Mouse (Mus musculus) forebrain, embryonic 14.5 days (tissue): ENCODE data around the gene Ctc1. TPM values are rescaled to one million over a fixed set of nuclear protein-coding genes. Genes with fewer than 3 reads are reported as not detected.

Experiments used
- ATAC-seq: fragments of 200-750 bp; cut with Nextera tagmentation; 2 replicates; pipeline ENCODE4 v1.8.0; 2017; ENCODE audit warnings: mild to moderate bottlenecking, moderate library complexity
- DNase-seq: peaks from one replicate; pipeline ENCODE4 v3.0.0-alpha.2; 2015; ENCODE audit warnings: low spot score
- H3K27ac ChIP-seq: fragments of 300-500 bp; sonication (generic); 2 replicates; pipeline ENCODE4 v1.5.1; 2014; ENCODE audit warnings: low read depth, mild to moderate bottlenecking, control low read depth, low read length, moderate library complexity
- H3K27me3 ChIP-seq: fragments of 300-500 bp; sonication (generic); replicated peaks from 2 replicates; pipeline ENCODE4 v1.6.1; 2014; ENCODE audit warnings: low read length, control low read depth, mixed read lengths; ENCODE audit not compliant: control insufficient read depth, insufficient read depth
- H3K36me3 ChIP-seq: fragments of 300-500 bp; sonication (generic); 2 replicates; pipeline ENCODE4 v1.6.1; 2014; ENCODE audit warnings: low read length, control low read depth; ENCODE audit not compliant: control insufficient read depth, insufficient read depth
- H3K4me1 ChIP-seq: fragments of 300-500 bp; sonication (generic); 2 replicates; pipeline ENCODE4 v1.6.1; 2014; ENCODE audit warnings: antibody characterized with exemption, low read length, control low read depth; ENCODE audit not compliant: control insufficient read depth, insufficient read depth
- H3K4me2 ChIP-seq: fragments of 300-500 bp; sonication (generic); 2 replicates; pipeline ENCODE4 v1.6.1; 2014; ENCODE audit warnings: mild to moderate bottlenecking, control low read depth, low read length
- H3K4me3 ChIP-seq: fragments of 300-500 bp; sonication (generic); 2 replicates; pipeline ENCODE4 v1.5.1; 2014; ENCODE audit warnings: low read depth, low read length, control low read depth
- H3K9ac ChIP-seq: fragments of 300-500 bp; sonication (generic); 2 replicates; pipeline ENCODE4 v1.6.1; 2014; ENCODE audit warnings: mild to moderate bottlenecking, low read length, control low read depth, moderate library complexity
- H3K9me3 ChIP-seq: fragments of 300-500 bp; sonication (generic); replicated peaks from 2 replicates; pipeline ENCODE4 v1.6.1; 2016; ENCODE audit warnings: low read length, control low read depth, mixed read lengths; ENCODE audit not compliant: control insufficient read depth
- WGBS: fragments of 180-500 bp; shearing (Covaris S2); extraction: QIAGEN DNeasy Blood & Tissue Kit; methylation state at CpG from one replicate; pipeline ENCODE4 v1.1.7; 2014; 5-methylcytosine and 5-hydroxymethylcytosine counted together
- polyA plus RNA-seq: library from polyadenylated mRNA; unstranded; fragments of >200 nt; fragmentation: Nextera tagmentation; extraction: Ambion mirVana; gene quantifications from 2 replicates; pipeline ENCODE4 v1.2.1, GENCODE M21; 2014

The Ctc1 gene
- polyA plus RNA-seq, 1 experiment from 2014 or later, result 43.4 TPM

DNA sequence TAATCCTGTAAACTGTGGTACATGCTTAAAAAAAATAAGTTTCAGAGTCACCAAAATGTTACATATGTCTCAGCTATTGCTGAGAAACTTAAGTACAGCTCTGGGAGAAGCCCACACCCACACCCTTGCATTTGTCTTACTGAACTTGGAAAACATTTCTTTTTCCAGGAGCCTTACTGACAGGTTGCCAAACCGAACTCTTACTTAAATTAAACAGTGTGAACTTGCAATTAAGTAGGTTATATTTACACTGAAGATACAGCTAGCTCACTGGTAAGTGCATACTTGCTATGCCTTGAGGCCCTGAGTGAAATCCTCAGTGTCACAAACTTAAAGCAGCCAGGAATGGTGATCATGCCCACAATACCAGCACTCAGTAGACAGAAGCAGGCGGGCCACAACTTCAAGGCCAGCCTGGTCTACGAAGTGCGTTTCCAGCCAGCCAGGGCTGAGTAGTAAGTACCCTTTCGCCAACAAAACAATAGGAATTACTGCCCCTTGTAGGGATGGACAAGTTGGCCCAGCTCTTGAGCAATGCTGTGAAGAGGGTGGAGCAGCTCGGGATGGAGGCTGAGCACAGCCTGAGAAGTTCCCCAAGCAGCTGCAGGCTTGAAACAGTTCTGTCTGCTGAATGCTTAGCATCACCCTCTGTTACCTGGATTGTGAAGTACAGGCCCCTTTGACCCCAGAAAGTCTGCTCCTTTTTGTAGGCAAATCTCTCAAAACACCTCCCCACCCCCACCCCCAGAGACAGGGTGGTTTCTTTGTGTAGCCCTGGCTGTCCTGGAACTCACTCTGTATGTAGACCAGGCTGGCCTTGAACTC lies 58.5 kb downstream of the Ctc1 start:
- H3K27me3 ChIP-seq, result no peaks in the 10 kb centered on the region
- no peak overlapping the region for H3K4me3 ChIP-seq
- H3K27ac ChIP-seq, result no peak overlapping the region
- H3K36me3 ChIP-seq, result no peaks in the 10 kb centered on the region
- ATAC-seq, result no peak
- H3K4me2 ChIP-seq, result no peak overlapping the region
- peaks cover 6% of the 10 kb centered on the region; the same call in 1 of the 2 replicates for H3K4me1 ChIP-seq
- no peak overlapping the region for H3K9ac ChIP-seq
- no peak for DNase-seq
- WGBS, result 39% methylated on average over 6 of the region's 6 CpGs
- H3K9me3 ChIP-seq, result no peaks in the 10 kb centered on the region

DNA sequence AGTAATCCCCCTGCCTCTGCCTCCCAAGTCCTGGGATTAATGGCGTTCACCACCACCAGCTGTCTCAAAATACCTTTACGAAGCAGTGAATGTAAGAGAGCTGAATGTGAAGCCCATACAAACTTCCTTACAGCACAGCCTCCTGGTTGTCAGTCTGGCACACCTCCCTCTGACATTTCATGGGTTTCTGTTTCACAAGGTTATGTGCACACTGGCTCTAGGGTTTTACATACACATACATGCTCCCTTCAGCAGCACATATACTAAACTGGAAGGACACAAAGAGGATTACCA lies 59.0 kb downstream of the Ctc1 start:
- H3K4me2 ChIP-seq, result no peak overlapping the region
- H3K4me1 ChIP-seq, result peaks cover 6% of the 10 kb centered on the region; the same call in 1 of the 2 replicates
- H3K9me3 ChIP-seq, result no peaks in the 10 kb centered on the region
- H3K27ac ChIP-seq, result no peak overlapping the region
- no peak for DNase-seq
- H3K4me3 ChIP-seq, result no peak overlapping the region
- H3K36me3 ChIP-seq, result no peaks in the 10 kb centered on the region
- H3K9ac ChIP-seq, result no peak overlapping the region
- ATAC-seq, result no peak
- 47% methylated on average over 2 of the region's 2 CpGs for WGBS
- no peaks in the 10 kb centered on the region for H3K27me3 ChIP-seq

DNA sequence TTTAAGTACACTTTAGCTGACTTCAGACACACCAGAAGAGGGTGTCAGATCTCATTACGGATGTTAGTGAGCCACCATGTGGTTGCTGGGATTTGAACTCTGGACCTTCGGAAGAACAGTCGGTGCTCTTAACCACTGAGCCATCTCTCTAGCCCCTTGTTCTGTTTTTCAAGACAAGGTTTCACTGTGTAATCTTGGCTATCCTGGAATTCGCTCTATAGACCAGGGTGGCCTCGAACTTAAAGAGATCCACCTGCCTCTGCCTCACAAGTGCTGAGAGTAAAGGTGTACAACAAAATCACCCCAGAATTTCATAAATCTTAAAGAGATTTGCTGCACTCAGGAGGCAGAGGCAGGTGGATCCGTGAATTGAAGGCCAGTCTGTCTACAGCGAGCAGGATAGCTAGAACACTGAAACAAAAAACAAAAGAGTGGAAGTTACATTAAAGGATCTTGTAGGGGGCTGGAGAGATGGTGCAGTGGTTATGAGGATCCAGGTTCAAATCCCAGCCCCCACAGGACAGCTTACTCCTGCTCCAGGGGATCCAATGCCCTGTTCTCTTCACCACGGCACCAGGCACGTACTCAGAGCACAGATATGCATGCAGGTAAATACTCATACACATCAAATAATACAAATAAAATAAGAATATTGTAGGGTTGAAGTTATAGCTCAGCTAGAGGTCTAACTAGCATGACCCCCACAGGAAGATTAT lies 60.2 kb downstream of the Ctc1 start:
- no peak overlapping the region for H3K4me3 ChIP-seq
- no peak overlapping the region for H3K9ac ChIP-seq
- no peaks in the 10 kb centered on the region for H3K9me3 ChIP-seq
- no peak for ATAC-seq
- WGBS, result 45% methylated on average over 8 of the region's 9 CpGs
- H3K36me3 ChIP-seq, result no peaks in the 10 kb centered on the region
- no peak overlapping the region for H3K27ac ChIP-seq
- H3K27me3 ChIP-seq, result no peaks in the 10 kb centered on the region
- peaks cover 2% of the 10 kb centered on the region; the same call in 1 of the 2 replicates for H3K4me1 ChIP-seq
- no peak overlapping the region for H3K4me2 ChIP-seq
- DNase-seq, result no peak

DNA sequence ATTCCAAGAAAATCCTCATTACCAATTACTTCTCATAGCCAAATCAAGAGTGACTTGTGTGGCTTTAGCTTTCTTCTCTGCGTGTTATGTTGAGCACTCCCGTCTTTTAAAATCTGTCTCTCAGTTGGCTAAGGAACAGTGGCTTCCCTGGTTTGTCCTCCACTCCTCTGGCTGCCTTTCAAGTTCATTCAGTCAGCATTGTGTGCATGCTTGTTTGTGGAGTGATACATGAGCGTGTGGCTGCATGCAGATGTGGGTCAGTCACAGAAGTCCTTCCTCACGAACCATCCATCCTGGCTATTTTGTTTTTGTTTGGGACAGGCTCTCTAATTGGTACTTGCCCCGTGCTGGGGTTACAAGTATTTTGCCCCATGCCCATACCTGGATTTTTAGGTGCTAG lies 60.9 kb downstream of the Ctc1 start:
- no peaks in the 10 kb centered on the region for H3K36me3 ChIP-seq
- ATAC-seq (no peak), DNase-seq (no peak)
- H3K4me2 ChIP-seq, result no peak overlapping the region
- H3K9ac ChIP-seq, result no peak overlapping the region
- no peaks in the 10 kb centered on the region for H3K9me3 ChIP-seq
- H3K27me3 ChIP-seq, result no peaks in the 10 kb centered on the region
- H3K27ac ChIP-seq, result no peak overlapping the region
- H3K4me3 ChIP-seq, result no peak overlapping the region
- 54% methylated on average over 5 of the region's 5 CpGs for WGBS
- H3K4me1 ChIP-seq, result peaks cover 2% of the 10 kb centered on the region; the same call in 1 of the 2 replicates

DNA sequence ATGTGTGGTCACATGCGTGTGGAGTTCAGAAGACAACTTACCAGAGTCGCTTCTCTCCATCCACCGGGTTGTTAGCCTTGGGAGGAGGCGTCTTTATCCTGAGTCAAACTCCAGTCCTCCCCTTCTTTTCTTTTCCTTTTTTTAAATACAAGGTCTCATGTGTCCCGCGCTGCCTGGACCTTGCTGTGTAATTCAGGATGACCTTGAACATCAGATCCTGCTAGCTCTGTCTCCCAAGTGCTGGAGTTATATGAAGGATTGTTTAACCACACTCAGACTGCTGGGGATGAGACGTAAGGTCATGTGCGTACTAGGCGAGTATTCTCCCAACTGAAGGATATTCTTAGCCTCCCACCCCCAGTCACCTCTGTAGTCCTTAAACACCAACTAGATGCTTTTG lies 61.6 kb downstream of the Ctc1 start:
- Histone ChIP-seq H3K4me3 (no peak overlapping the region), H3K27ac (no peak overlapping the region), H3K36me3 (no peaks in the 10 kb centered on the region), H3K9me3 (no peaks in the 10 kb centered on the region), H3K4me1 (no peaks in the 10 kb centered on the region), H3K27me3 (no peaks in the 10 kb centered on the region), H3K9ac (no peak overlapping the region), H3K4me2 (no peak overlapping the region)
- DNase-seq, result no peak
- no peak for ATAC-seq
- 86% methylated on average over 9 of the region's 9 CpGs for WGBS

DNA sequence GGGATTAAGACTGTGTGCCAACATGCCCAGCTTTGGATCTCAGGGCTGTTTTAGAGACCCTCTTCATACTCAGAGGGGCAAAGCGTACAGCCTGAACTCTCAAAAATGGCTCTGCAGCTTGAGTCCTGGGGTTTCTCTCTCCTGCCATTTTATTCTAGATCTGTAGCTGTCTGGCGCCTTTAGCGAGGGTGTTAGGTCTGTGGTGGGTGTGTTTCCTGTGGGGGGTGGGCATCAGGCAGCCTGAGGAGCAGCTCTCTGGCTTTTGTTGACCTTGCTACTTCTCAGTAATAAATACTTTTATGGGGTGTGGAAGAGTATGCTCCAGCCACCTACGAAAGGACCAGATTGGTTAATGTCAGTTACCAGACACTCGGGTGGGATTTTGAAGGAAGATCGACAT lies 62.3 kb downstream of the Ctc1 start:
- H3K36me3 ChIP-seq, result no peaks in the 10 kb centered on the region

DNA sequence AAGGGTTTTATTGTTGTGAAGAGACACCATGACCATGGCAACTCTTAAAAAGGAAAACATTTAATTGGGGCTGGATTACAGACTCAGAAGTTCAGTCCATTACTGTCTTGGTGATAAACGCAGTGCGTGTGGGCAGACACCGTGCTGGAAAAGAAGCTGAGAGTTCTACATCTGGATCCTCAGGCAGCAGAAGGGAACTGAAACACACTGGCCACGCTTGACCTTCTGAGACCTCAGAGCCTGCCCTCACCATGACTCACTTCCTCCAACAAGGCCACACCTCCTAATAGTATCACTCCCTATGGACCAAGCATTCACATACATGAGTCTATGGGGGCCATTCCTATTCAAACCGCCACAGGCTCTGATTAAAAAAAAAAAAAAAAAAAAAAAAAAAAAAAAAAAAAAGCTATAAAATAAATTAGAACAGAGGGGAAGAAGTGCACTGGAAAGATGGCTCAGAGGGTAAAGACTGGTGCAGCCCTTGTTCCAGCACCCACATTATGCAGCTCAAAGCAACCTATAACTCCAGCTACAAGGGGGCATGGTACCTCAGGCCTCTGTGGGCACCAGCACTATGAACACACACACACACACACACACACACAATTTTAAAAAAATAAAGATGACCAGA lies 63.2 kb downstream of the Ctc1 start:
- H3K9ac ChIP-seq, result no peak overlapping the region
- DNase-seq (no peak), ATAC-seq (no peak)
- H3K4me1 ChIP-seq, result no peaks in the 10 kb centered on the region
- WGBS, result 86% methylated on average over 5 of the region's 5 CpGs
- no peaks in the 10 kb centered on the region for H3K36me3 ChIP-seq
- no peak overlapping the region for H3K27ac ChIP-seq
- H3K9me3 ChIP-seq, result no peaks in the 10 kb centered on the region
- H3K27me3 ChIP-seq, result no peaks in the 10 kb centered on the region
- no peak overlapping the region for H3K4me3 ChIP-seq
- no peak overlapping the region for H3K4me2 ChIP-seq

More for the DNA sequence above, 62.3 kb downstream of the Ctc1 start:
- no peaks in the 10 kb centered on the region for H3K4me1 ChIP-seq
- no peak overlapping the region for H3K9ac ChIP-seq
- H3K27me3 ChIP-seq, result no peaks in the 10 kb centered on the region
- no peak for ATAC-seq
- no peak overlapping the region for H3K4me2 ChIP-seq
- no peak overlapping the region for H3K27ac ChIP-seq
- 85% methylated on average over 6 of the region's 6 CpGs for WGBS
- no peaks in the 10 kb centered on the region for H3K9me3 ChIP-seq
- H3K4me3 ChIP-seq, result no peak overlapping the region
- DNase-seq, result no peak

DNA sequence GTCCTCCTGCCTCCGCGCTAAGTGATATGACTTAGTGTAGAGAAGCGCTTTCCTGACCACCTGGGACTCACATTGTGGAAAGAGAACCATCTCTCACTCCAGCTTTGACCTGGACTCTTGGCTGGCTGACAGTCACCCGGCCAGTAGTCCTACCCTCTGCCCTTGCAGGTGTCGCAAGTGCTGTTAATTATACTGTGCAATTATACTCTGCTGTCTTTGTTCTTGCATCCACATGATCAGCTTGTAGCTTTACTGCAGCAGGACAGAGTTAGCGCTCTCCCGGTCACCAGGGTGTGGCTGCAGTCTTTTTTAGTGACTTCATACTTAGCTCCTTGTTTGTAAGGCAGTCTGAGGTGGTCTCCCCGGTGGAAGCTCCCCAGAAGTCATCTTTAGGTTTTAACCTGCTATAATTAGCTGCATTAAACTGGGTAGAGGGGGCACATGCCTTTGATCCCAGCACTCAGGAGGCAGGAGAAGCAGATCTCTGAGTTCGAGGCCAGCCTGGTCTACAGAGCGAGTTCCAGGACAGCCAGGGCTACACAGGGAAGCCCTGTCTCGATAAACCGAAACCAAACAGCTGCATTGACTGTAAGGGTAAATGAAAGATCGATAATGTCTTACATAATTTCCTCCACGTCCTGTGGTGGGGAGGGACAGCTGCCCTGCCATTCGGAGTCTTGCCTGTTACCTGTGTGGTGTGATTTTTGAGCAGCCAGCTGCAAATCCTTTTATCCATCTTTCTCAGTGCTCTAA lies 64.6 kb downstream of the Ctc1 start:
- 83% methylated on average over 15 of the region's 15 CpGs for WGBS
- ATAC-seq (no peak), DNase-seq (no peak)
- Histone ChIP-seq H3K27ac (no peak overlapping the region), H3K4me3 (no peak overlapping the region), H3K9me3 (no peaks in the 10 kb centered on the region), H3K9ac (no peak overlapping the region), H3K27me3 (no peaks in the 10 kb centered on the region), H3K4me2 (no peak overlapping the region), H3K36me3 (no peaks in the 10 kb centered on the region), H3K4me1 (no peaks in the 10 kb centered on the region)
